Mouse (Mus musculus) limb, embryonic 14.5 days (tissue): ENCODE data around the gene Polr2c. TPM values are rescaled to one million over a fixed set of nuclear protein-coding genes. Genes with fewer than 3 reads are reported as not detected.
A peak's percentile ranks its signal among the peaks of the same experiment; 100 is the strongest.

ENCODE experiments used
- ATAC-seq: fragments of 200-750 bp; cut with Nextera tagmentation; 2 replicates; pipeline ENCODE4 v1.8.0; 2017; ENCODE audit warnings: low read depth, moderate number of reproducible peaks, moderate TSS enrichment; ENCODE audit not compliant: low FRiP score
- DNase-seq: peaks from one replicate; pipeline ENCODE4 v3.0.0-alpha.2; 2015; ENCODE audit warnings: low spot score
- H3K27ac ChIP-seq: fragments of 300-500 bp; sonication (generic); replicated peaks from 2 replicates; pipeline ENCODE4 v1.5.1; 2014; ENCODE audit warnings: low read depth, mild to moderate bottlenecking, low read length, moderate library complexity, mixed read lengths
- H3K27me3 ChIP-seq: fragments of 300-500 bp; sonication (generic); 2 replicates; pipeline ENCODE4 v1.6.1; 2014; ENCODE audit warnings: low read length, mixed read lengths; ENCODE audit not compliant: control insufficient read depth, insufficient read depth
- H3K36me3 ChIP-seq: fragments of 300-500 bp; sonication (generic); 2 replicates; pipeline ENCODE4 v1.6.1; 2014; ENCODE audit warnings: mild to moderate bottlenecking, low read length, moderate library complexity, mixed read lengths; ENCODE audit not compliant: control insufficient read depth, insufficient read depth
- H3K4me1 ChIP-seq: fragments of 300-500 bp; sonication (generic); 2 replicates; pipeline ENCODE4 v1.6.1; 2014; ENCODE audit warnings: antibody characterized with exemption, low read length, mixed read lengths; ENCODE audit not compliant: control insufficient read depth, insufficient read depth
- H3K4me2 ChIP-seq: fragments of 300-500 bp; sonication (generic); replicated peaks from 2 replicates; pipeline ENCODE4 v1.6.1; 2014; ENCODE audit warnings: low read depth, mild to moderate bottlenecking, low read length, moderate library complexity; ENCODE audit not compliant: severe bottlenecking
- H3K4me3 ChIP-seq: fragments of 300-500 bp; sonication (generic); replicated peaks from 2 replicates; pipeline ENCODE4 v1.5.1; 2014; ENCODE audit warnings: low read length
- H3K9ac ChIP-seq: fragments of 300-500 bp; sonication (generic); 2 replicates; pipeline ENCODE4 v1.6.1; 2014; ENCODE audit warnings: mild to moderate bottlenecking, low read depth, low read length, moderate library complexity; ENCODE audit not compliant: severe bottlenecking
- H3K9me3 ChIP-seq: fragments of 300-500 bp; sonication (generic); 2 replicates; pipeline ENCODE4 v1.6.1; 2016; ENCODE audit warnings: low read length; ENCODE audit not compliant: control insufficient read depth
- POLR2A ChIP-seq: fragments of 200-500 bp; IDR thresholded peaks from 2 replicates; pipeline ENCODE4 v1.8.0; 2012; ENCODE audit warnings: inconsistent platforms, mild to moderate bottlenecking, moderate library complexity, borderline replicate concordance; ENCODE audit not compliant: insufficient read depth, insufficient read length; ENCODE audit errors: extremely low read depth
- WGBS: fragments of 180-500 bp; shearing (Covaris S2); extraction: QIAGEN DNeasy Blood & Tissue Kit; methylation state at CpG from one replicate; pipeline ENCODE4 v1.1.7; 2014; 5-methylcytosine and 5-hydroxymethylcytosine counted together
- polyA plus RNA-seq, 2 experiments: library from polyadenylated mRNA; depleted of rRNA in 1 of 2; stranded (reverse) in 1 of 2; unstranded in 1 of 2; fragments of >200 nt; fragmentation: Nextera tagmentation in 1 of 2; extraction: Ambion mirVana in 1 of 2; gene quantifications; 2 replicates each; pipeline versions ENCODE4 v1.2.1 to v1.2.3; 2012 to 2014

Polr2c gene
- polyA plus RNA-seq, 2 experiments = 129 to 135 TPM

GRCm38 (mm10) chr8:94811654-94812053 lies 45.6 kb upstream of the Polr2c start:
- Histone ChIP-seq H3K4me1 (no peaks in the 10 kb centered on the region; the same call in 1 of the 2 replicates), H3K9ac (no peak overlapping the region), H3K27me3 (no peaks in the 10 kb centered on the region), H3K4me2 (no peak overlapping the region), H3K4me3 (no peak overlapping the region), H3K27ac (no peak overlapping the region), H3K36me3 (no peaks in the 10 kb centered on the region), H3K9me3 (no peaks in the 10 kb centered on the region)
- TF ChIP-seq POLR2A = no peak
- no peak for DNase-seq
- no peak for ATAC-seq
- WGBS = 74% methylated on average over 6 of the region's 6 CpGs

- no peak overlapping the region for H3K27ac ChIP-seq
- peak; percentile 84 for DNase-seq
- no peaks in the 10 kb centered on the region for H3K36me3 ChIP-seq
- no peaks in the 10 kb centered on the region for H3K27me3 ChIP-seq
- peak; percentile 88 for ATAC-seq
- 31% methylated on average over 6 of the region's 6 CpGs for WGBS
- no peak overlapping the region for H3K9ac ChIP-seq
- H3K4me2 ChIP-seq = 0 out of 2 replicates have a peak overlapping the region, but pooled peaks have one; percentile 10
- H3K9me3 ChIP-seq = no peaks in the 10 kb centered on the region
- H3K4me1 ChIP-seq = no peaks in the 10 kb centered on the region; the same call in 1 of the 2 replicates
- no peak overlapping the region for H3K4me3 ChIP-seq
- TF ChIP-seq POLR2A = no peak
Observed at GRCm38 (mm10) chr8:94812645-94813098, 44.6 kb upstream of the Polr2c start.

- Histone ChIP-seq H3K27ac (no peak overlapping the region), H3K4me1 (no peaks in the 10 kb centered on the region; the same call in 1 of the 2 replicates), H3K9ac (no peak overlapping the region), H3K4me3 (no peak overlapping the region), H3K27me3 (no peaks in the 10 kb centered on the region), H3K36me3 (no peaks in the 10 kb centered on the region), H3K4me2 (no peak overlapping the region), H3K9me3 (no peaks in the 10 kb centered on the region)
- ATAC-seq = no peak
- no peak for DNase-seq
- 0% methylated on average over 1 of the region's 1 CpGs for WGBS
- no peak for TF ChIP-seq POLR2A
Observed at GRCm38 (mm10) chr8:94814556-94814955, 42.7 kb upstream of the Polr2c start.

- H3K36me3 ChIP-seq = peaks cover 13% of the 10 kb centered on the region
- TF ChIP-seq POLR2A = no peak
- 90% methylated on average over 11 of the region's 11 CpGs for WGBS
- no peak overlapping the region for H3K4me2 ChIP-seq
- no peak for ATAC-seq
- H3K4me3 ChIP-seq = no peak overlapping the region
- no peak for DNase-seq
- H3K4me1 ChIP-seq = no peaks in the 10 kb centered on the region
- no peaks in the 10 kb centered on the region for H3K27me3 ChIP-seq
- no peak overlapping the region for H3K27ac ChIP-seq
- no peaks in the 10 kb centered on the region for H3K9me3 ChIP-seq
- no peak overlapping the region for H3K9ac ChIP-seq
Observed at GRCm38 (mm10) chr8:94817933-94818332, 39.3 kb upstream of the Polr2c start.

- 89% methylated on average over 6 of the region's 6 CpGs for WGBS
- no peaks in the 10 kb centered on the region for H3K9me3 ChIP-seq
Observed at GRCm38 (mm10) chr8:94819671-94820179, 37.5 kb upstream of the Polr2c start.

More at GRCm38 (mm10) chr8:94819671-94820179, 37.5 kb upstream of the Polr2c start:
- Histone ChIP-seq H3K9ac (no peak overlapping the region), H3K4me1 (no peaks in the 10 kb centered on the region), H3K36me3 (peaks cover 28% of the 10 kb centered on the region), H3K4me3 (no peak overlapping the region), H3K27me3 (no peaks in the 10 kb centered on the region), H3K4me2 (no peak overlapping the region), H3K27ac (no peak overlapping the region)
- ATAC-seq (no peak), DNase-seq (no peak)
- TF ChIP-seq POLR2A = no peak
